23 mouse cellular contexts compared by ENCODE assay signal in the genomic region with DNA sequence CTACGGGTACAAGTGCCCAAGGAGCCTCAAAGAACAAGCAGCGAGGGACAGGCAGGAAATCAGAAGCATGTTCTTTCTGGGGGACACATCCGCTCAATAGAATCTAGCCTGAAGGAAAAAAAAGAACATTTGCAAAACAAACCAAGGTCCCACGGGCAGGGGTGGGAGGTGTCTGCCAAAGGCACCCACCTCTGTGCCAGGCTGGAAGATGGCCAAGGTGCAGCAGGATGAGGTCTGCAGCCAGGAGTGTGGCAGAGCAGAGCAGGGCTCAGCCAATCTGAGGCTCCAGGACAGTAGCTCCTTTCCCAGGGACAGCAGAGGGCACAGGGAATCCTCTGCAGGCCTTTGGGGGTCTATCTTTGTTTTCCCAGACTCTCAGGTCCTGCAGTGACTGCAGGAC.
"Had no signal": no experiment of that assay in that cellular context is flagged by ENCODE, and none has a peak within 500 bp of the region (broad histone marks: within the 10 kb centered on the region; RNA-seq: fewer than 3 reads in every experiment).

No protein-coding gene starts in this region.

- H3K36me3 ChIP-seq: heart, embryonic 13.5 days; heart, embryonic 15.5 days; hindbrain, embryonic 13.5 days; hindbrain, embryonic 15.5 days; kidney, embryonic 15.5 days; limb, embryonic 12.5 days; liver, embryonic 13.5 days had no signal

- H3K4me1 ChIP-seq: liver, embryonic 13.5 days had no signal

- DNase-seq: gastrocnemius, postnatal 14 days; gastrocnemius, postnatal 36 days; heart, adult 11 months; heart, postnatal 14 days; heart, postnatal 36 days; kidney, adult 11 months; kidney, adult 2 months; kidney, adult 9 months; kidney, postnatal 14 days; kidney, postnatal 36 days; layer of hippocampus, adult 9-11 months; layer of hippocampus, postnatal 36 days; liver; liver, embryonic 13.5 days had no signal

- H3K27me3 ChIP-seq: liver, embryonic 13.5 days had no signal

- H3K27ac ChIP-seq: heart, adult 2 months; heart, embryonic 13.5 days; heart, embryonic 15.5 days; hindbrain, embryonic 13.5 days; hindbrain, embryonic 15.5 days; hindbrain, postnatal 0 days; kidney, embryonic 15.5 days; kidney, postnatal 0 days; limb, embryonic 12.5 days; liver, embryonic 13.5 days had no signal

- H3K4me3 ChIP-seq: heart, adult 2 months; heart, embryonic 13.5 days; heart, embryonic 15.5 days; hindbrain, embryonic 13.5 days; hindbrain, embryonic 15.5 days; kidney, embryonic 15.5 days; limb, embryonic 12.5 days; liver, embryonic 13.5 days had no signal
